Mouse (Mus musculus) mouse trophoblast stem cell (cell line): ENCODE measurements around the gene Arhgap30.

ENCODE experiments used
- in situ Hi-C, 2 experiments: fragments of 300-500 bp; cut with MseI, MboI; formaldehyde crosslinking; loops; 2 replicates in 1 of 2; 3 replicates in 1 of 2; pipeline ENCODE4 v1.15.1; 2025

The Arhgap30 gene

DNA sequence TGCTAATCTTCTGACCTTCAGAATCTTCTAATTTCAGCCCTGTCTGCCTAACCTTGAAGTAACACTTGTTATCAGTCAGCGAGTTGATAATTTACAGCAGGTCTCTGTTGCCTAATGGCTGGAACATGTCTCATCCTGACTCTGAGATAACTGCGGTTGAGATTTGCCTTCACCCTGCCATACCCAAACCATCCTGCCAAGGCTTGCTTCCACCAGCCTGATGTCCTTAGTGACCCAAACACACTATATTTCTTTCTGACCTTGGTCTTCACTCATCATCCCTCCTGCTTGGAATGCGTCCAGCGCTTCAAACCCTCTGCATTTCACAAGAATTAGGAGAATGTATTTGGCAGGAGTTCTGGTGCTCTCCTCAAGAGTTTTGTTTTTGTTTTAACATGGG lies 36.4 kb downstream of the Arhgap30 start:
- in situ Hi-C loops: no loop called here

DNA sequence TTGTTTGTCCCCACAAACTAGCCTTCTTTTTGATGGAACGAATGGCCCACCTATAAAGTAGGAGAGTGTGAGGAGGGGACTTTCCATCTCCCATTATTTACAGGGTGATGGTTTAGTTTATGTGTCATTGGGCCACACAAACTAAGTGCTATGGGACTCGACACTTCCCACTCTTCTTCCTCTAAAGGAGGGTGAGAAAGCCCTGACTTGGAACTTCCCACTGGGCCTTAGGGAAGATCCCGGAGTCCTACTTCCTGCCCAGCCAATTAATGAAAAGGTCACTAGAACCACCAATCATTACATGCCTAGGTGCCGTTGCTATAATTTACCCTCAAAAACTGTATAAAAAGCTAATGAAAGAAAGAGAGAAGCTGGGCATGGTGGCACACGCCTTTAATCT lies 43.4 kb downstream of the Arhgap30 start:
- in situ Hi-C loops: no loop called here

DNA sequence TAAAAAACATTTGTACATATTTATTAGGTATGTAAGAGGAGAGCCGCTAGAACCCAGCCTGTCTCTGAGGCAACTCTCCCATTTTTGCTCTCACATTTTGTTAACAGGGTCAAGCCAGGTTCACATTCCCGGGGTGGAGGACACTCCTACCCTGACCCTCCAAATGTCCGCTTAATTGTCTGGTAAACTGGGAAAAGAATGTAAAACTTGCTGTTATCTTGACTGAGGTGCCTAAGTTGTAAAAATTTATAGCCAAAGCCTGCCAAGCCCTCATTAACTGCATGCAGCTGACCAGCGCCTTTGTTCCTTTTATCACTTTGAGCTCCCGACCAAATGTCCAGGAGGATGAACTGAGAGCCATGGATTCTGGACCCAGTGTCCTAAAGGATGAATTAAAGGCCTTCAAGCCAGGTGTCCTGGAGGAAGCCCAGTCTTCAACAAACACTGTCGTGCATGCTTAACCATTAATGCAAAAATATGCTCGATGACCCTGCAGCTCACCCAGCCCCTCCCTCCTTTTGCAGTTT lies 46.6 kb downstream of the Arhgap30 start:
- in situ Hi-C loops: no loop called here

DNA sequence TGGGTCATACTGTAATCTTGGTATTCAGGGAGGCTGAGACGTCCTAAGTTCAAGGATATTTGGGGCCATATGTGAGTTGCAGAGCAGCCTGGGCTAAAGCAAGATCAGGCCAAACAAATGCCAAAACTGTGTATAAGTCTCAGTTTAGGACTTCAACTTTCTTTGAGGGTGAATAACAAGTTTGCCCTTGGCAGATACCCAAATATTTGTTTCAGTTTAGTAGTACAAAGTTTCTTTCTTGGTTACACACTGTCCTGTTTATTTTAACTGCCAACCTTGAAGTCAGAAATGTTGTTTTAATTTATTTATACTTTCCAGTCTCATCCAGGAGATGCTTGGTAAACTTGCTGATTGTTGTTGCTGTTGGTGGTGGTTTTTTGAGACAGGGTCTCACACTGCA lies 47.2 kb downstream of the Arhgap30 start:
- in situ Hi-C loops: no loop called here

DNA sequence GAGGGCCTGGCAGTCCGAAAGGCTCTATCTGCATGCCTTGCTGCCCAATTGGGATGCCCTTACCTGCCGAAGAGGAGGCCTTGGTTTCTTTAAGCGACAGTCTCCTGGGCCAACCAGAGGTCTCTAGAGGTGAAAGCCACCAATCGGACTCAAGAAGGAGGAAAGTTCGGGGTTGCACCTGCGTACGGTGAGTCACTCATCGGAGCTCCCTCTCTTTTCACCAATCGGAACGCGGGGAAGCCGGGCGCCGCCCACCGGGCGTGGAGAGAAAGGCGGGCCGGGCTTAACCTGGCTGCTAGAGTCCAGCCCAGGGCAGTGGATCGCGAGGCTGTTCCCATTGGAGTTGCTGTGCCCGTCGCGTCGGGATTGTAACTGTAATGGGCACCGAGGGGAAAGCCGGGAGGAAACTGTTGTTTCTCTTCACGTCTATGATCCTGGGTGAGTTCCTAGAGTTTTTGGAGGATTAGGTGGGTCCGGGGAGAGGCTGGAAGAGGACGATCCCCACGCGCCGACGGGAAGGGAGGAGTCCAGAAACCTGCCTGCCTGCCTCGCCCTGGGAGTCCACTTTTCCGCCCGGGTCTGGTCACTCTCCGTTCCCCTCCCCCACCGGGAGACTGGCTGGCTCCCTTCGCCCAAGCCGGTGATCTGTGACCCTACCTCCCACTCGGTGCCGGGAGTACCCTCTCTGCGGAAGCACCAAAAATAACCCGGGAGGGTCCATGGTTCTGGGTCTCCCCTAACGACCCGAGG lies 48.7 kb downstream of the Arhgap30 start, which contains the start of gene F11r:
Gene F11r (plus strand): TSS at position 272 of the 750 bp plus-strand sequence.
- in situ Hi-C loops: no loop called here

DNA sequence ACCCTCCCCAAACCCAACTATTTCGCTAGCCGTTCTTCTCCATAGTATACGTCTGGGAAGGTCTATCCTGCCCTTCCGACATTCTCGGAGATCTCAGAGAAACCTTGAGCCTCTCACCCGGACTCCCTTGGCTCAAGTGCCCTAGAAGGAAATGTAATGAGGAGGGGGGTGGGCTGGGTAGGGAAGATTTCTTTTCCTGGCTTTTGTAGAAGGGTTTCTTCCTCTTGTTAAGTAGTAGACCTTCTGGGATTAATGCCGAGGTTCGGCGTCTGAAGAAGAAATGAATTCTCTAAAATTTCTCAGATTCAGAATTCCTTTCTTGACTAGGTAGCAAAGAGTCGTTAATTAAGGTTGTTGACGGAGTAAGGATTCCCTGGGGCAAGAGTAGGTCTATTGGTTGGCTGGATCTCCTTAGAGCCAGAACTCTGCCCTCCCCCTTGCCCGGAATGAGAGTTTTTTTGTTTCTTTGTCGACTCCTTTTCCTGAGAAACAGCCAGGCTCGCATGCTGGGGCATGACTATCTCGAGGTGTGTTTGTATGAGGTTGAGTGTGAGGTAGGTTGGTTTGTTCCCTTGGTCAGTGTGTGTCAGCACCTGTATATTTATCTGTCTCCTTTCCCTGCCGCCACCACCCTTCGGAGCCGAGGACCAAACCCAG lies 49.4 kb downstream of the Arhgap30 start:
- in situ Hi-C loops: no loop called here

DNA sequence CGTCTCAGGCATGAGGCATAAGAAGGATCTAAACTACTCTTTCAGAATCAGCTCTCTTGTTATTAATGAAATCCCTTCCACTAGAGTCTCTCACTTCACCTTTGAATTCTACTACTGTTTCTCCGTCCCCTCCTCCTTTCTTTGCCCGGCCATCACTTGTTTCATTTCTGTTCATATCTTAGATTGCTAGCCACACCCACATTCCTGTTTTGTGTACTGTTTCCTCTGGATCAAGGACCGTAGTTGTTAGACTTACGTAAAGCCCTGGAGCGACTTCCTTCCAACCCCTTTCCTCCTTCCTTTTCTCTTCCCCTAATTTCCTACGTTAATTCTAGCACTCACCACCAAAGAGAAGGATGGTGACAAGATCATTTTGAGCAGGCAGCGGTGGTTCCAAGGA lies 50.3 kb downstream of the Arhgap30 start:
- in situ Hi-C loops: no loop called here

DNA sequence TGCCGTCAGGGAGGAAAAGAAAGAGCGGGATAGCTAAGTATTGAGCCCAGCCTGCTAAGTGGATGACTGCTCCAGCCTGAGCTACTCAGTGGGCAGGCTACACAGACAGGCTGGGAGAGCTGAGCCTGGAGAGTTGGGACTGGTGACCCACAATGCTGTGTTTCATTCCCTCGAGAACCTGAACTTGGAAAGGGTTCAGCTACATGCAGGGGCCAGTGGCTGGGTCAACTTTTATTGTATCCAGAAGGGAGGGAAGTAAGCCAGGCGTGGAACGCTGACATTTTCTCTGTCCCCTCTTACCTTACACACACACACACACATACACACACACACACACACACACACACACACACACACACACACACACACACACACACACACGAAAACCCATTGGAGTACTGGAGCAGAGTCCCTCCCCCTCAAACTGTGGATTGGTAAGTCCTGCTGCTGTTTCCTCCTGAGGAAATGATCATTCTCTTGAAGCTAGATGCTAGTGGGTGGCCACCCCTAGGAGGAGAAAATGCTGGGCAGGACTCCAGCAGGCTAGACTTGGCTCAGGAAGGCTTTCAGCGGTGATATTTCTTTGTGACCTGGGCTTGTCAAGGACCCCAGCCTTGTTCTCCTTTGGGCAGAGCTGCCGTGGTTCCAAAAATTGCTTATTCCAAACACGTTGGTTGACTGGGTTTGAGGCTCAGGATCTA lies 51.4 kb downstream of the Arhgap30 start:
- in situ Hi-C loops: no loop called here

DNA sequence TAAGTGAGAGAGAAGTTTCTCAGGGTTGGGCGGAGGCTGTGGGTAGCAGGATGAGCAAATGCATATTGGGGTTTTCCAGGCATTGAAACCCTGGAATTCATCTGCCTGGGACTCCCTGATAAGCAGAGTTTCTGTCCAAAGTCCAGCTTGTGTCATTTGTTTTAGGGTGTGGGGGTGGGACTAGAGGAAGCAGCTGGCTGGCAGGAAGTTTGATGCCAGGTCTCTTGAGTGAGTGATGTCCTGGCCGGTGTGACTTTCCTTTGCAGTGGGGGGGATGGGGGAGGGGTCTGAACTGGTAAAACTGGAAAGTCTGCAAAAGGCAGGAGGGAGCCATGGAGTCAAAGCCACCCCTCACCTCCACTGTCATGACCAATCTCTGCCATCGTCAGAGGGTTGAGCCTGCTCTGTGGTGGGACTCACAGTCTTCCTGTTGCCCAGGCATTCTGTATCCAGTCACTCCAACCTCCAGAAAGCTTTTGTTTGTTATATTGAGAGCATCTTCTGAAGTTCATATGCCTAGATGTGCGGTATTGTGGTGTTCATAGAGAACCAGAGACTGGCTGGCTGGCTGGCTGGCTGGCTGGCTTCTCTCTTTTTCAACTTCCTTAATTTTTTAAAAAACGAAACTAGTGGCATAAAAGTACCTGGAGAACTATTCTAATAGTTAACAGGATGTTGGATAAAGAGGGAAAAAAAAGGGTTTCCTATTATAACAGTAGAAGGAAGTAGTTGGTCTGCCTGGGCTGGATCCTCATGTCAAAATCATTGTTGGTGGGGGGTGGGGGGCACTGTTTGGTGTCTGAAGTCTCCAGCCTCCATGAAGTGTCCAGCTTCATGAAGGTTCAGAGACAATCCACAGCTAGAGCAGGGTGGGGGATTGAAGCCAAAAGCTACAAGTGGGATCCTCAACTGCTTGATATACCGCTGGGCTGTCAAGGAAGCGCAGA lies 53.0 kb downstream of the Arhgap30 start:
- in situ Hi-C loops: no loop called here

DNA sequence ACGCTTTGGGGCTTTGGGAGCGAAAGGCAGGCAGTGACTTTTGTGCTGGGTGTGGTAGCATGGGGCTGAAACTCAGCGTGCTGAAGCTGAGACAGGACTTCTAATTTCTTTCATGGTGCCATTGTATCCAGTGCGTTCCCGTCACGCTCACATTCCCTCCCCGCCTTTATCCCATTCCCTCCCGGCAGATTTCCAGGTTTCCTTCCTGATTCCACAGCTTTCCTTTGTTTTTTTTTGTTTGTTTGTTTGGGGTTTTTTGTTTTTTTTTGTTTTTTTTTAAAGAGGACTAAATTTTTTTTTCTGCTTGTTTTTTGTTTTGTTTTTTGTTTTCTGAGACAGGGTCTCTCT lies 53.6 kb downstream of the Arhgap30 start:
- in situ Hi-C loops: no loop called here

DNA sequence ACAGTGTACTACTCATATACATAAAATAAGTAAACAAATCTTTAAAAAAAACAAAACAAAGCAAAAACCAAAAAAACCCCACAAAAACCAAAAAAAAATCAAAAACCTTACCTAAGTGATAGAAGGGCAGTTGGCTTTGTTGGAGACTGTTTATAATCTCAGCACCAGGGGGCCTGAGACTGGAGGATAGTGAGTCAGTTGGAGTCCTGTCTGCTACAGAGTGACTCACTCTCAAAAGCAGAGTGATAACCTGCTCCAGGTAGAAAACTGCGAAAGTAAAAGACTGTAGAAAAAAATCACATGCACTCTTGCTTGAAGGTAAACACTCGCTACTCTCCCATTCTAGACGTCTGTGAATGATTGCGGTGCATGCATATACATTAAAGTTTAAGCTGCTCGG lies 56.3 kb downstream of the Arhgap30 start:
- in situ Hi-C loops: no loop called here

DNA sequence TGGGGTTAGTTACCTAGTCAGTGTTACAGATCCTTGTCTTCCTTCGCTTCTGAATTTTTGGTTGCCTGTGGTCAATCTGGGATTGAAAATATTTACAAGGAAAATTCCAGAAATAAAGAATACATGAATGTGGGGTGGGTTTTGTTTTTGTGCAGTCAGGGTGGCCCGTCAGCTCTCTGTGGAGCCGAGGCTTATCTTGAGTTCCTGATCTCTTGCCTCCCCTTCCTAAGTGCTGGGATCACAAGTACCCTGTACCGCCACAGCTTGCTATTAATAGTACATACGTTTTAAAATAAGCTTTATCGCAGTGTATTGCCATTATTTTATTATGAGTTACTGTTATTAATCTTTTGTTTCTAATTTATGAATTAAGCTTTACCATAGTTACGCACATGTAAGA lies 58.1 kb downstream of the Arhgap30 start:
- in situ Hi-C loops: no loop called here

DNA sequence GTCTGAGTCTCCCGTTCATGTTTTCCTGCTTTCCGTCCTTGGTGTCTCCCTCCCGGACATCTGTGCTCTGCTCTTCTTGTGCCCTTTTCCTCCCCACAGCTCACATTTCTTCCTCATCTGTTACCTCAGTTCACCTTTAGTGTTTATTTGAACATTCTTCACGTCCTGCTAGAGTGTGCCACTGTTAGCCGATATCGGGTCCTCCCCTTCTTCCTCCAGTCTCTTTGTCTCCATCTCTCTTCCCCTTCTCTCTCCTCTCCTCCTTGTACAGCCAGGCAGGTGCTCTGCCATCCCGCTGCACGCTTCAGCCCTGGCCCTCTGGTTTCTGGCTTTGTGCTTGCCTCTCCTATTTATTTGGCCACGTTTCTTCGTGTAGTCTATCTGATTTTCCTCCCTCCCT lies 58.9 kb downstream of the Arhgap30 start:
- in situ Hi-C loops: no loop called here

DNA sequence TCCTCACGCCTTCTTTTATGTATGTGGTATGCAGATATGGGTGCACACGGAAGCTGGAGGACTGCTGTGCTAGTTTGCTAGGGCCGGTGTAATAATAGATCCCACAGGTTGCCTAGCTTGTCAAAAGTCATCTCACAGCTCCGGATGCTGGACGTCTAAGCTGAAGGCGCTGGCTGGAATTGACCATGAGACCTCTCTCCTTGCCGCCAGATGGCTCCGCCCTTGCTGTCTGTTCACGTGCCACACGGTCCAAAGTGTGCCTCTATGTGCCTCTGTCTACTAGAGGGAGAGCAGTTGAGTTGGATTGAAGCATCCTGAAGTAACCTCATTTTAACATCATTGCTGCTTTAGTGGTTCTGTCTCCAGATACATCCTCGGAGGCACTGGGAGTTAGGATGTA lies 61.3 kb downstream of the Arhgap30 start:
- in situ Hi-C loops: no loop called here

DNA sequence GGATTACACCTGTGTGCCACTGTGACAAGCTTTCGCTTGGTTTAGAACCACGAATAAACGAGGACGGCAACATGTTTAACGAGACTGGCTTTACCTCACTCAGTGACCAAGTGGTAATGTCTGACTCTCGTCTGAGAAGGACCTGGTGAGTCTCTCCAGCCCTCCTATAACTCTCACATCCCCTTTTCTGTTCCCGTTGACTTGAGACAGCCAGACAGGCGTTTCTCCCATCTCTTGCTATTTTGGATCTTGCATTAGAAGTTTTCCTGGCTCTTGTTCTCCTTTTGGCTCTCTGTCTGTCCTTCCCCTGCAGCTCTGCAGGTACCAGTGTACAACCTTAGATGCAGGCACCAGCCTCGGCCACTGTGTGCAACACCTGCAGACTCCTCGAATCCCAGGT lies 62.2 kb downstream of the Arhgap30 start:
- in situ Hi-C loops: no loop called here

DNA sequence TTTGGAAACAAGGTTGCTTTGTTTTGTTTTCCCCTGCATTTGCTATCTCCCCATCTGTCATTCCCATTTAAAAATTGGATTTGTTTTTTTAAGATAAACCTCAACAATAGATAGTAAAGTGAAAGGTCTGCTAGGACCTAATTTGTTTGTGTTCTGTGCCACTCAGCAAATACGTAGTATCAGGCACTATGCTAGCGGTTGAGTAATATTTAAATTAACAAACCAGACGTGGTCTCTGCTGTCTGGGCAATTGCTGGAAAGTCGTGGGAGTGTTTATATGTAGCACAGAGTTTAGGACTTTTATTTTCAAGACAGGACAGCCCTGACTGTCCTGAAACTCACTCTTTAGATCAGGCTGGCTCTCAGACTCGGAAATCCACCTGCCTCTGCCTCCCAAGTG lies 63.8 kb downstream of the Arhgap30 start:
- in situ Hi-C loops: no loop called here

DNA sequence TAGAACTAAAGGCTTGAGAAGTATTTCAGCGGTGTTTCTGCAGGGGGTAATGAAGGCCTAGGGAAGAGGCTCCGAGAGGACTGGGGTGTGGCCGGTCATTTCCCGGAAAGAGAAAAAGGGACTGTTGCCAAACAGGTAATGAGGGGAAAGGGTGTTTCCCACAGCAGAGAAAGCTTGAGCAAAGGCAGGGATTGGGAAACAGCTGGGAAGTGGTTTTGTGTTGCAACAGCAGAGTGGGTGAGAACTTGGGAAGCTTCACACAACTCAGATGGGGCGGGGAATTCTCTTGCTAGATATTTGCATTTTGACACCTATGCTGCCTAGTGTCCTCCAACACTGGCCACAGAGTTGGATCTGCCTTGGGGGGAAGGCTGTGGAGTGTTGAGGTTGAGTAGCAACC lies 64.2 kb downstream of the Arhgap30 start:
- in situ Hi-C loops: no loop called here

DNA sequence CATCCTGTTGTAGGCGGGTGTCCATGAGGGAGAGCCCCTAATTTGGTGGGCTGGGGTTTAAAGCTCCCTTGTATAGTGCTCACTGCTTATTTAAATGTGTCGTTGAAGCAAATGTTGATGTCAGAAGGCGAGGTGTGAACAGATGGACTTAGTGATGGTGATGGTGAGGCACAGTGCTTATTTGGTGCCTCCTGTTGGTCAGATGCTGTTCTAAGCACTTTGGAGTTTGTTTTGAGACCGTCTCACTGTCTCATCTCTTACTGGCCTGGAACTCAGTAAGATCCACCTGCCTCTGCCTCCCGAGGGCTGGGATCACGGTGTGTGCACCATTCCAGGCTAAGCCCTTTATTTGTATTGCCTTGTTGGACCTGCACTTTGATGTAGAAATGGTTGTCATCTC lies 66.2 kb downstream of the Arhgap30 start:
- in situ Hi-C loops: no loop called here

DNA sequence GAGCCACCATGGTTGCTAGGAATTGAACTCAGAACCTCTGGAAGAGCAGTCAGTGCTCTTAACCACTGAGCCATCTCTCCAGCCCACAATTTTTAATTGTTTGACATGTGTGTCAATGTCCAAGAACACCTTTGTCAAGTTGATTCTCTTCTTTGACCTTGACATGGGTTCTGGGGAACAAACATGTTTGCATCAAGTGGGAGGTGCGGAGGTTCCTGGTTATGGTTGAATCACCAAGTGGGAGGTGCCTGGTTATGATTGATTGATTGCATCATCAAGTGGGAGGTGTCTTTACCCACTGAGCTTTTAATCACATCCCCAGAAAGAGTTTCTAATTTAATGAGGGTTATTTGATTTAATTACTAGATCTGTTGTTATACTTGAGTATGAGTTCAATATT lies 68.8 kb downstream of the Arhgap30 start:
- in situ Hi-C loops: no loop called here

DNA sequence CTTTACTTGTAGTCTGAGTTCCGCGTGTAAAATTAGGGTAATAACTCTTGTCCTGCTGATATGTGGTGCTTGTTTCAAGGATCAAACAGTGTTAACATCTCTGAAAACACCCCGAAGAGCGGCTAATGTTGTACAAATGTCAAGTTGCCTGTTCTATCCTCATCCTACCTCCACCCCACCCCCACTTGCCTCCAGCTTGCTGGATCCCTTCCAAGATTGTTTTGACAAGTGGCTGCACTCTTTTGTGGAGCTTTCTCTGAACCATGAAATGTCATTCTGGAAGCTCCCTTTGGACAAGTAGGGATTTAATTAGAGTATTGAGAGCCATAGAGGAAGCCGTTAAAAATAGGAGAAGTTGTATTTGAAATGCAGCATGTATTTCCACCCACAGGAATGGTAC lies 71.0 kb downstream of the Arhgap30 start:
- in situ Hi-C loops: no loop called here
